Mouse (Mus musculus): Measurements from ENCODE around the gene Neurl3. TPM values are rescaled to one million over a fixed set of nuclear protein-coding genes. Genes with fewer than 3 reads are reported as not detected.

The Neurl3 gene
- total RNA-seq, 2 experiments from 2014 or later = 3.2 to 6.1 TPM

DNA sequence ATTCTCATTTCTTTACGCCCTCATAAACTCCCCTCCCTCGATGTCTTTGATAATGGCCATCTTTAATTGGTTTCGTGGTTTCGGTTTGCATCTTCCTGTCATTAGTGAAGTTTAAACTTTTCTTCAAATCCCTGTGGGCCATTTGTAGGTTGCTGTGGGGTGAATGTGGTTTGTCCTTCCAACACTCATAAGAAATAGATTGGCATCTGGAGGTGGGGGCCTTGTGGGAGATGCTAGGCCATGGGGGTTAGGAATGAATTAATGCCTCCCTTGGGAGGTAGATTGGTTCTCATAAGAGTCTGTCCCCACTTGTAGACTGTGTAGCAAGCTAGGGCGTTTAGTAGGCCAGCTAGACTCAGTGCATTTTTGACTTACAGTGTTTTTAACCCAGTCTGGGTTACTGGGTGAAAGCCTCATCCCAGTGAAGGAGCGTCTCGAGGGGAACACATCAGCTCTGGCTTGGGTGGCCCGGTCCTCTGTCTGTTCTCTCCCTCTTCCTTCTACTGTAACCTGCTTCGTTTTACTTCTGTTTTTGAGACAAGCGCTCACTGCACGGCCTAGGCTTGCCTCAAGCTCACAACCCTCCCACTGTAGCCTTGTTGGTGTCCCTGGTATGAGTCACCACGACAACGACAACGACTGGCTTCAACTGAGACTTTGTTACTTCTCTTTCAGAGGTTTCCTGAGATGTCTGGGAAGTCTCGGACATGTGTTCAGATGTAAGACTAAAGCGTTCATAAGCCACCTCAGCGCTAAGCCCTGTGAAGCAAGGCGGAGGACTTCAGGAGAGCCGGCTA is 12.6 kb downstream of the Neurl3 start:
- intact Hi-C loops (cut with DNase I) = no loop called here
- no peak for DNase-seq

DNA sequence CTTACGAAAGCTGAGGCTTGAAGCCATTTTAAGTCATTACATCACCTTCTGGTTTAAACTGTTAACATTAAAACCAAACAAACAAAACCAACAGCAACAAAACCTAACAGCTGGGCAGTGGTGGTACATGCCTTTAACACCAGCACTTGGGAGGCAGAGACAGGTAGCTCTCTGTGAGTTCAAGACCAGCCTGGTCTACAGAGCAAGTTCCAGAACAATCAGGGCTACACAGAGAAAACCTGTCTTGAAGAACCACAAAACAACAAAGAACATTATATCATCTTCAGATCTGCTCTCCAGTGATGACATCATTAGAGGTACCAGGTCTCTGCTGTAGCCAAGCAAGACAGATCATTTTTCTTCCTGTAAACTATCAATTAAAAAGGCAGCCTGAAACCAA is 14.1 kb downstream of the Neurl3 start:
- intact Hi-C loops (cut with DNase I) = no loop called here
- no peak for DNase-seq

DNA sequence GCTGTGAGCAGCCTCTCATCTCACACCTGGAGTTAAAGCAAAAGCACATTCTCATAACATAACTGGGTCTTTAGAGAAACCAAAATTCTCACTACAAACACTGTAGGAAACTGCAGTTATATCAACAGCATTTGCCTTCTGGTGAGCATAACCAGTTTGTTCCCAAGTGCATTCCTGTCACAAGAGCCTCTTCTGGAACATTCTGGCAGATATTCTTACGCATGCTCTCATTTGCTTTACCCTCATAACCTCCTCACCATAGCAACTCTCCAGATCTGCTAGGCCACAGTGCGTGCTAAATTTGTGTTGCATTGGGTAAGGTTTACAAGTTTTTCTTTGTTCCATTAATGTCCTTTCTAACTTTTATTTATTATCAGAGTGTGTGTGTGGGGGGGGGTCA is 15.2 kb downstream of the Neurl3 start:
- DNase-seq = no peak
- intact Hi-C loops (cut with DNase I) = no loop called here

- no peak for DNase-seq
- intact Hi-C loops (cut with DNase I) = no loop called here
These were observed 15.8 kb downstream of the Neurl3 start for GRCm38 (mm10) chr1:36258631-36259030.

DNA sequence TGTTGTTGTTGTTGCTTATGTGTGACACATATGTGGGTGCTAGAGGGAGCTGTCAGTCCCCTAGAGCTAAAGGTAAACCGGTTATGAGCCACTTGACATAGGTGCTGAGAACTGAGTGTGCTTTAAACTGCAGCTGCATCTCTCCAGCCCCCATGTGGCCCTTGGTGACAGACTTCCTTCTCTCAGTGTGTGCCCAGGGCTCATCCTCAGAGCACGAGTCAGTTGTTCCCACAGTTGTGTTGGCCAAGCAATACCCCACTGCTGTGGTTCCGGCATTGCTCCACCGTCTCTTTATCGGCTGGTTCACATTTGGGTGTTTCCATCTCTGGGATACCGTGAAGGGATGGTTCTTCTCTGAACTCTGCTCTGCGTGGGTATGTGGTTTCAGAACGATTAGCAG is 17.2 kb downstream of the Neurl3 start:
- intact Hi-C loops (cut with DNase I) = no loop called here
- no peak for DNase-seq

- DNase-seq = no peak
- intact Hi-C loops (cut with DNase I) = loop anchor here (1.0 kb wide), 1 partner anchor 21 kb away; no protein-coding TSS in a partner anchor
These were observed 18.4 kb downstream of the Neurl3 start for GRCm38 (mm10) chr1:36255871-36256640.

- intact Hi-C loops (cut with DNase I) = loop anchor here (1.0 kb wide), 1 partner anchor 23 kb away; no protein-coding TSS in a partner anchor
These were observed 19.7 kb downstream of the Neurl3 start for GRCm38 (mm10) chr1:36254635-36255360.

GRCm38 (mm10) chr1:36252791-36253190 is 21.7 kb downstream of the Neurl3 start:
- intact Hi-C loops (cut with DNase I) = loop anchor here (2.0 kb wide), 2 partner anchors 26 to 108 kb away; no protein-coding TSS in a partner anchor

More at GRCm38 (mm10) chr1:36254635-36255360, 19.7 kb downstream of the Neurl3 start:
- peak; percentile 56 to 66 for DNase-seq

GRCm38 (mm10) chr1:36251426-36251825 is 23.1 kb downstream of the Neurl3 start:
- intact Hi-C loops (cut with DNase I) = no loop called here
- DNase-seq = no peak

More at GRCm38 (mm10) chr1:36252791-36253190, 21.7 kb downstream of the Neurl3 start:
- DNase-seq = peak; percentile 84 to 88

DNA sequence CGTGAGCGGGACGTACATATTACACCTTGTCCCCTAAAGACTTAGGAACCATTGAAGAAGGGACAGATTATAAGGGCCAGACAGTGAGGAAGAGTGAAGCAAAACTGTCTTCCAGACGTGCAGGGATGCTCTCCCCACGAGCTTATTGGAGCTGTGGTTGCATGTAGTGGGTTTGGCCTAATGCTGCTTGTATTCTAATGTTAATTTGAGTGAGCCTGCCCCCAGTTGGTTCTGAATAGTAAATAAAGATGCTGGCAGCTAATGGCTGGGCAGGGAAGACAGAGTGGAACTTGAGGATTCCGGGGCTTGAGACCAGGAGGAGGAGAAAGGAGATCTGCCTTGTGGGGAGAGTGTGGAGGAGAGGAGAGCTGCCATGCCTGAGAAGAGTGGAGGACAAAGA is 27.8 kb downstream of the Neurl3 start:
- intact Hi-C loops (cut with DNase I) = no loop called here

DNA sequence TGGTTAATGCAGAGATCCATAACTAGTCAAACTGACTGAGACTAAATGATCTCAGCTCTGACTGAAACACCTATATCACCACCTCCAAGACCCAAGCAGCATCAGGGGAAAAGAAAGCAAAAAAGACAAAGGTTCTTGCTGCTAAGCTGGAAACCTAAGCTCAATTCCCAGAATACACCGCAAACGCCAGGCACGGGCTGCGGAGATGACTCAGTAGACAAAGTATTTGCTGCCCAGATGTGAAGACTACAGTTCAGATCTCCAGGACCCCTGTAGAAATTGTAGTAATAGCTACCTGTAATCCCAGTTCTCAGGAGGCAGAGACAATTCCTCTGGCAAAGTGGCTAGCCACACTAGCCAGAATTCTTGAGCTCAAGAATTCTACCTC is 29.7 kb downstream of the Neurl3 start:
- DNase-seq = no peak
- intact Hi-C loops (cut with DNase I) = no loop called here

More for the DNA sequence above, 27.8 kb downstream of the Neurl3 start:
- no peak for DNase-seq

GRCm38 (mm10) chr1:36244058-36244827 is 30.2 kb downstream of the Neurl3 start, which contains the start of gene Uggt1:
Gene Uggt1, minus strand, starts transcription at chr1:36244720.
- DNase-seq = peak; percentile 95 to 97
- intact Hi-C loops (cut with DNase I) = no loop called here

DNA sequence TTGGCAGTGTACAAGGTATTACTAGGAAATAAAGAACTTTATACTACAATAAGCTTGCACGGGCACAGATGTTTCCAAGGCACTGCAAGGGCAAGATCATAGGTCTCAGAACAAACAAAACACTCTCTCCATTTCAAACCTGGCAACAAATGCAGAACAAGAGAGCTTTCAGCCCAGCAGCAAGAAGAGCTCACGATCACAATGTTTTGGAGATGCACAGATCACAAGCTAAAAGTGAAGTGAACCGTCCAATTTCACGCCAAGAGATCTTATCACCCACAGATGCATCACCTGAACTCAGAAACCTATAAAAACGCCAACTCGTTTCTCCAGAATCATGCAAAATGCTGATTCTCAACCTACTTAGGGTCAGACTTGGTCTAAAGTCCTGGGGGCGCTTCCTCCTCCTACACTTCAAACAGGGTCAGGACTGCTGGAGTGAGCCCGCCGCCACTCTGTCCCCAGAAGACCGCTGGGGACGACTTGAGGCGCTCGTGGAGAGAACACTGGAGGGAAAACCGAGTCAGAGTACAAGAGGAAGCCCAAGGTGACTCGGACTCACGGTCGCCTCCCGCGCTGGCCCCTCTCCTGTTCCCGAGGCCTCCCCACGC is 30.9 kb downstream of the Neurl3 start:
- no peak for DNase-seq
- intact Hi-C loops (cut with DNase I) = no loop called here

DNA sequence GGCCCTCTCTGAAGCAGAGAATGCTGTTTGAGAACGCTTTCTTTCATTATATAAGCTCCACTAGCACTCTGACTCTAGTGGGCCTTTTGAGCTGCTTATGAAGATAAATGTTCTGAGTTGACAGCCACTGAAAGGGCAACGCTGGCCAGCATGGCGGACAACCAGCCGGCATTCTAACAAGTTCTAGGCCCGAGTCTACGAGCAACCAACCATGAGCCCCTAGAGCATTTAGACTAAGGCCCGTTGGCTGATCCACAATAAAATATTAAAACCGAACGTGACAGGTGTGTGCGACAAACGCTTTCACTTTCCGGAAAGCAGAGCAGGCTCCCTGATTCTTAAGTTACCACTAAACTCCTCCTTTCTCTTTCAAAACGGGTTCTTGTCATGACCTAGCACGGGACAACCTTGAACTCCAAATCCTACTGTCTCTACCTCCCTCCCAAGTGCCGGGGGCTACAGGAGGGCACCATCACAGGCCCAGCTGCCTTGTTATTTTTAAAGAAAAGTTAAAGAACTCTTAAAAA is 32.5 kb downstream of the Neurl3 start:
- DNase-seq = no peak
- intact Hi-C loops (cut with DNase I) = no loop called here

GRCm38 (mm10) chr1:36240176-36240575 is 34.3 kb downstream of the Neurl3 start:
- intact Hi-C loops (cut with DNase I) = no loop called here
- no peak for DNase-seq

- DNase-seq = no peak
These were observed 35.1 kb downstream of the Neurl3 start for GRCm38 (mm10) chr1:36239396-36239795.

DNA sequence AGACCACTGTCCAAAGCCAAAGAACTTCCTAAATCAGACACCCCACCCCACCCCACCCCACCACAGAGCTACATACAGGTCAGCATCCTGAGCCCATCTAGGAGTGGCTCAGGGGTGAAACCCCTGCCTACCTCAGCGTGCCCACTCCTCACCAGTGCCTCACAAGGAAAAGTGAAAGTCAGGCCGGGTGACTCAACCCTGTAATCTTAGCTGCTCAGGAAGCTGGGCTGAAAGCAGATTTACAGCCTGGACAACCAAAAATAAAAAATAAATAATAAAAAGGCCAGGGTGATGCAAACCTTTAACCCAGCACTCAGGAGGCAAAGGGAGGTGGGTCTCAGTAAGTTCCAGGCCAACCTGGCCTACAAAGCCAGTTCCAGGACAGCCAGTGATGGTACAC is 38.6 kb downstream of the Neurl3 start:
- intact Hi-C loops (cut with DNase I) = no loop called here
- DNase-seq = no peak

More at GRCm38 (mm10) chr1:36239396-36239795, 35.1 kb downstream of the Neurl3 start:
- intact Hi-C loops (cut with DNase I) = no loop called here

- intact Hi-C loops (cut with DNase I) = no loop called here
- no peak for DNase-seq
These were observed 39.3 kb downstream of the Neurl3 start for GRCm38 (mm10) chr1:36235057-36235639.

DNA sequence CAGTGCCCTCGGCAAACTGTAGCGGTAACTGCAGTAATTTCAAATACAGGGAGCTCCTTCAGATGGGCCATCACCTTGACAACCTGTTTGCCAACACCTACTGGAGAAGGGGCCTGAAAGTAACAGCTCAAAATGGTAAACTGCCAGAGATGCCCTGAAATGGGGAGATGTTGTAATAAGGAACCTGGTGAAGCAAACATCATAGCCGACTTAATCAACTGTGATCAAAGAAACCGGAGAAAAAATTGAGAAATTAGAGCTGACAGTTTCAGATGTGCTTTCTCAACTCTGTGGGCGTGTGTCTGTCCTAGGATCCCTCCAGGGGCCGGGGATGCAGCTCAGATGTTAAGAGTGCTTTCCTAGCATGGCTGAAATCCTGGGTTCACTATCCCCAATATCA is 41.3 kb downstream of the Neurl3 start:
- intact Hi-C loops (cut with DNase I) = no loop called here
- DNase-seq = no peak

Data from heart, postnatal 10 days (tissue).